In genomic region chr10:126833006-126833405, GRCm38 (mm10) we compare ENCODE assay signal across 9 mouse cellular contexts.
DNase-seq lines count a peak whose midpoint lies in the region; TF ChIP-seq lines count a peak whose summit lies in the region.
"Had no signal": no experiment of that assay in that cellular context is flagged by ENCODE, and none has a peak within 500 bp of the region (broad histone marks: within the 10 kb centered on the region; RNA-seq: fewer than 3 reads in every experiment).

No protein-coding gene starts in this region.

- no peak overlapping the region for H3K4me3 ChIP-seq in cerebellum, adult 2 months (replicated peaks; ENCODE audit: insufficient read depth, low read depth, low read length)
- no peak overlapping the region for H3K4me3 ChIP-seq in layer of hippocampus, adult 2 months
- H3K4me3 ChIP-seq: liver, embryonic 13.5 days had no signal

- WGBS in cerebellum, adult 2 months: 25% methylated on average over 5 of the region's 5 CpGs

- TF ChIP-seq POLR2A in cerebellum, adult 2 months (IDR thresholded peaks at IDR 0.05; ENCODE audit: borderline replicate concordance, insufficient read depth, low read length): no peak

- no peak for DNase-seq in cerebellum, adult 2 months
- DNase-seq in cerebellum, adult 11 months: no peak
- DNase-seq in layer of hippocampus, adult 2 months (ENCODE audit: low spot score in 2 of 2): peak in 1 of 2 experiments; percentile 62
- DNase-seq in layer of hippocampus, adult 8-10 months (ENCODE audit: low spot score in 2 of 2): no peak
- DNase-seq in A20 (ENCODE audit: low read depth, low spot score): peak; percentile 42
- peak; percentile 55 for DNase-seq in embryo, embryonic 10 days (ENCODE audit: low spot score)
- DNase-seq in splenic B cell, adult 2 months (ENCODE audit: low read depth, low spot score): peak; percentile 47
- DNase-seq in gastrocnemius, adult 8-10 months (ENCODE audit: low spot score in 2 of 2): no peak
- DNase-seq: liver, embryonic 13.5 days had no signal

- H3K27ac ChIP-seq in cerebellum, adult 2 months (ENCODE audit: insufficient read depth, low read length): no peak overlapping the region
- H3K27ac ChIP-seq in layer of hippocampus, adult 2 months: 0 out of 2 replicates have a peak overlapping the region, but pooled peaks have one; percentile 48
- H3K27ac ChIP-seq: liver, embryonic 13.5 days had no signal

- no peaks in the 10 kb centered on the region for H3K27me3 ChIP-seq in cerebellum, adult 2 months (ENCODE audit: control insufficient read depth, insufficient read depth, low read length)
- H3K27me3 ChIP-seq in splenic B cell, adult 2 months (ENCODE audit: control insufficient read depth, insufficient read depth, low read length, poor library complexity, severe bottlenecking): no peaks in the 10 kb centered on the region
- H3K27me3 ChIP-seq: liver, embryonic 13.5 days had no signal

- peak; percentile 29; the same call in 1 of the 2 replicates for TF ChIP-seq CTCF in cerebellum, adult 2 months (IDR thresholded peaks at IDR 0.05; ENCODE audit: borderline replicate concordance, insufficient read depth, low read depth, low read length)
- peak; percentile 87 for TF ChIP-seq CTCF in layer of hippocampus, adult 2 months (conservative IDR thresholded peaks at IDR 0.05)

- H3K4me1 ChIP-seq in cerebellum, adult 2 months (ENCODE audit: control insufficient read depth, insufficient read depth, low read length): no peaks in the 10 kb centered on the region
- H3K4me1 ChIP-seq: liver, embryonic 13.5 days had no signal

- no peaks in the 10 kb centered on the region for H3K36me3 ChIP-seq in splenic B cell, adult 2 months (ENCODE audit: control insufficient read depth, insufficient read depth, low read length, poor library complexity, severe bottlenecking)
- H3K36me3 ChIP-seq: liver, embryonic 13.5 days had no signal

Comparison
In these comparisons a context has a peak if more than half of its experiments do, and no peak if none do; other contexts are left out.
1. DNase-seq: peak in A20 (single experiment), embryo, embryonic 10 days (single experiment) and splenic B cell, adult 2 months (single experiment); none in cerebellum, adult 2 months (0 of 2), cerebellum, adult 11 months (single experiment), layer of hippocampus, adult 8-10 months (0 of 2) and gastrocnemius, adult 8-10 months (0 of 2).